Mouse (Mus musculus) activated CD4-positive, CD25-positive, alpha-beta regulatory T cell, adult 9 weeks (primary cell): ENCODE results near the gene Olfr901. TPM values are rescaled to one million over a fixed set of nuclear protein-coding genes. Genes with fewer than 3 reads are reported as not detected.

Experiments used
- polyA plus RNA-seq: library from polyadenylated mRNA; unstranded; fragments of 100-300 nt; shearing (Covaris generic); gene quantifications from one replicate; pipeline ENCODE4 v1.2.1, GENCODE M21; 2017

Olfr901 gene
- polyA plus RNA-seq = 0.10 TPM

GRCm38 (mm10) chr9:38429155-38429554 lies at the start of gene Olfr901:
Gene Olfr901, plus strand, starts transcription at chr9:38429455.

DNA sequence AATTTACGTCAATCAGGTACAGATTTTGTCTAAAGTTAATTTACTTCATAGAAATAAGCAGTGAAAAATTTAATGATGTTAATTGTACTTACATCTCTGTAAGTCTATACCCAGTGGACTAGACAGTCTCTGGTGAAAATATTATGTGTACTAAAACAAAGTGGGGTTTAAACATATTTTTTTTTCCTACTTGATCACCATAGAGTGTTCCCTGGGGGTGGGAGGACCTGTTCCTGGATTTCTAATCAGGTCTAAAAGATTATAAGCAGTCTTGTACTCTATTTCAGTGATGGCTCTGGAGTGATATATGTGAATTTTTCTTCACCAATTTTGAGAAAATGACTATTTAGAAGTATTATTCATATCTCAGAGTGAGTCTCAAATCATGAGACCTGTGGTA lies 27.9 kb upstream of the Olfr901 start, which contains the start of gene Olfr147:
Gene Olfr147 (plus strand): TSS at position 301 of the 400 bp plus-strand sequence.

DNA sequence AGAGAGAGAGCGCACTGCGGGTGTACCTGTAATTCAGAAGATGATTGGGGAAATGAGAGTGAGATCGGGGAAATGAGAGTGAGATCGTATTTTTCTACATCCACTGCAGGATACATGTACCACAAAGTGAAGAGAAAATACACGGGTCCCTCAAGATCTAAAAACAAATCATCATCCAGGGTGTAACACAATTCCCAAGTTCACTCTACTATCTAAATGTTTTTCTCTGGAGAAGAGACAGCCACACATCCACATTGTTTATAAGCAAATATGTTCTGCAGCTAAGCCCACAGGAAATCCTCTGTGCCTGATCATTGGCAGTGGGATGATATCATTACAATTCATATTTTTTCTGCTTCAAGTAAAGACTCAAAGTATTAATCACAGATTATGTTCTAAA lies 18.1 kb downstream of the Olfr901 start, which contains the start of gene Olfr902:
Gene Olfr902 (plus strand): TSS at position 301 of the 400 bp plus-strand sequence.

GRCm38 (mm10) chr9:38462844-38463243 lies 33.6 kb downstream of the Olfr901 start, which contains the start of gene Olfr904:
Gene Olfr904, plus strand, starts transcription at chr9:38463144.

DNA sequence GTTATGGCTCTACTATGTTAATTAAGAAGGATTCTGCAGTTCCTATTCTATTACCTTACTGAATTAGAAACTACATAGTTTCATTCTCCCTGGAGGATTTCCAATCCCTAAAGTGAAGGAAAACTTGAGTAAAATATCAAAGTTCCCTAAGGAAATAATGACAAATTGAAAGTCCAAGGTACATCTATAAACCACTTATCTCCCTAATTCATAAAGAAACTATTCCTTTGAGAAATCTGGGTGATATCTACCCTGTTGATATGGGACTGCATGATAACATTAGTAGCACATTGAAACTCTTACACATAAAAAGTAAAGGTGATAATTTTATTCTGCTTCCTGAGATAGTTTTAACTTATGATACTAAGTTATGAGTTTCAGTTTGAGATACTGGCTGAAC lies 41.6 kb downstream of the Olfr901 start, which contains the start of gene Olfr905:
Gene Olfr905 (plus strand): TSS at position 301 of the 400 bp plus-strand sequence.

Other genes with a start within 250 kb of the Olfr901 start
- not detected for gene Olfr891, start 248.6 kb upstream of the Olfr901 start, polyA plus RNA-seq
- not detected for gene Olfr893, start 221.1 kb upstream of the Olfr901 start, polyA plus RNA-seq
- not detected for gene Olfr894, start 211.4 kb upstream of the Olfr901 start, polyA plus RNA-seq
- gene Olfr143, start 176.7 kb upstream of the Olfr901 start, polyA plus RNA-seq = not detected
- not detected for gene Olfr895, start 161.6 kb upstream of the Olfr901 start, polyA plus RNA-seq
- not detected for gene Olfr896-ps1, start 138.3 kb upstream of the Olfr901 start, polyA plus RNA-seq
- gene Olfr25, start 100.4 kb upstream of the Olfr901 start, polyA plus RNA-seq = not detected
- 0.11 TPM for gene Olfr898, start 81.0 kb upstream of the Olfr901 start, polyA plus RNA-seq
- gene Olfr250, start 62.6 kb upstream of the Olfr901 start, polyA plus RNA-seq = 0.07 TPM
- not detected for gene Olfr251, start 52.4 kb upstream of the Olfr901 start, polyA plus RNA-seq
- gene Olfr147, start 27.8 kb upstream of the Olfr901 start, polyA plus RNA-seq = not detected
- gene Olfr902, start 18.2 kb downstream of the Olfr901 start, polyA plus RNA-seq = not detected
- not detected for gene Olfr904, start 33.7 kb downstream of the Olfr901 start, polyA plus RNA-seq
- not detected for gene Olfr905, start 41.7 kb downstream of the Olfr901 start, polyA plus RNA-seq
- gene Olfr906, start 57.6 kb downstream of the Olfr901 start, polyA plus RNA-seq = not detected
- not detected for gene Olfr907, start 66.3 kb downstream of the Olfr901 start, polyA plus RNA-seq
- gene Olfr911-ps1, start 92.1 kb downstream of the Olfr901 start, polyA plus RNA-seq = not detected
- not detected for gene Olfr910, start 108.4 kb downstream of the Olfr901 start, polyA plus RNA-seq
- gene Olfr912, start 150.7 kb downstream of the Olfr901 start, polyA plus RNA-seq = 0.05 TPM
- not detected for gene Olfr913, start 163.3 kb downstream of the Olfr901 start, polyA plus RNA-seq
- not detected for gene Olfr914, start 175.6 kb downstream of the Olfr901 start, polyA plus RNA-seq
- gene Olfr916, start 230.4 kb downstream of the Olfr901 start, polyA plus RNA-seq = not detected
- gene Olfr917, start 236.4 kb downstream of the Olfr901 start, polyA plus RNA-seq = not detected
- not detected for gene Olfr918, start 245.1 kb downstream of the Olfr901 start, polyA plus RNA-seq